Mouse (Mus musculus) ES-E14 (cell line): ENCODE data around the gene Drc3.

Source experiments
- HCFC1 ChIP-seq: IDR thresholded peaks from 2 replicates; pipeline ENCODE4 v1.6.1; 2012; ENCODE audit warnings: low read length, inconsistent platforms, borderline replicate concordance; ENCODE audit not compliant: insufficient read depth
- ZNF384 ChIP-seq: IDR thresholded peaks from 2 replicates; pipeline ENCODE4 v1.6.1; 2012; ENCODE audit warnings: low read depth, low read length, inconsistent platforms

GRCm38 (mm10) chr11:60406606-60407005 lies 53.5 kb downstream of the Drc3 start:
- no peak for TF ChIP-seq ZNF384
- no peak for TF ChIP-seq HCFC1
